Mouse (Mus musculus): ENCODE measurements around the gene Slc1a5.

DNA sequence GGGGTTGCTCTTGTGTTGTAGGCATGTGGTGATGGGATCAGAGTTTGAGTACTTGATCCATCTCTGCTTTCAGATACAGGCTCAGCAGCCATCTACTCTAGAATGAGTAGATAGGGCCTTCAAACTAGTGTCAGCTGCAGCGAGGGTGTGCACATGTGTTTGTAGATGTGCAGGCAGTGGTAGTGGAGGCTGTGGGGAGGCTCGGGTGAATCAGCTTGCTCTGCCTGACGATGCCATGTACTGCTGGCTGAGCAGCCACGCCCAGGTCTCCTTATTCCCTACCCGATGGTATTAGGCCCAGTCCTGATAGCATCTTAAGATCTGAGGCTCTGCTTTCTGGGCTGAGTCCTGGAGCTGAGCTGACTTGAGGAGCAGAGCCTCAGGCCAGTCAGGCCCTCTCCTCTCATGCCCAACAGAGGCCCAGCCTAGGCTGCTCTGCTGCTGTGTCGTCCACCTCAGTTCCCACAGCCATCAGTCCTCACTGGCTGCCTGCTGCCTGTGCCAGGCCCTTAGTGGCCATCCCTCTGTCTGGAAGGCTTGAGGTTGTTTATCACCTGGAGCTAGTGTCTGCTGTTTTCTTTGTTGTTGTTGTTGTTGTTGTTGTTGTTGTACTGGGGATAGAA lies 57.8 kb downstream of the Slc1a5 start:
- TF ChIP-seq POLR2A (IDR thresholded peaks at IDR 0.05; ENCODE audit: low read depth, low read length) (no peak), E2F4 (IDR thresholded peaks at IDR 0.05; ENCODE audit: insufficient replicate concordance, low read depth, low read length) (no peak), SIN3A (IDR thresholded peaks at IDR 0.05; ENCODE audit: low read length) (no peak), RAD21 (IDR thresholded peaks at IDR 0.05; ENCODE audit: low read depth, low read length) (no peak), CTCF (conservative IDR thresholded peaks at IDR 0.05 in 1 of 2, IDR thresholded peaks at IDR 0.05 in 1 of 2; ENCODE audit: low read depth in 2 of 2, low read length in 2 of 2) (no peak), POLR2AphosphoS2 (IDR thresholded peaks at IDR 0.05; ENCODE audit: low read depth, low read length) (no peak), ZC3H11A (IDR thresholded peaks at IDR 0.05; ENCODE audit: low read depth, low read length) (no peak), UBTF (IDR thresholded peaks at IDR 0.05; ENCODE audit: low read depth, low read length) (no peak), BHLHE40 (IDR thresholded peaks at IDR 0.05; ENCODE audit: low read depth, low read length) (no peak), NELFE (IDR thresholded peaks at IDR 0.05; ENCODE audit: low read depth, low read length) (no peak), TCF12 (IDR thresholded peaks at IDR 0.05; ENCODE audit: low read depth, low read length) (no peak), RCOR1 (conservative IDR thresholded peaks at IDR 0.05; ENCODE audit: low read depth, low read length) (no peak), JUND (conservative IDR thresholded peaks at IDR 0.05; ENCODE audit: low read depth, low read length) (no peak), MAZ (IDR thresholded peaks at IDR 0.05; ENCODE audit: low read depth, low read length) (no peak)
